Mouse (Mus musculus) ES-E14 (cell line): ENCODE results near the gene Smarcd3. TPM values are rescaled to one million over a fixed set of nuclear protein-coding genes. Genes with fewer than 3 reads are reported as not detected.

Experiments
- DNase-seq: peaks from one replicate; pipeline ENCODE4 v3.0.0-alpha.2; 2013; ENCODE audit warnings: low read depth, low spot score
- H3K27ac ChIP-seq: 2 replicates; pipeline ENCODE4 v1.5.1; 2012; ENCODE audit warnings: low read depth, mild to moderate bottlenecking, low read length, moderate library complexity, mixed read lengths; ENCODE audit not compliant: poor library complexity, insufficient read depth, severe bottlenecking
- H3K36me3 ChIP-seq: 2 replicates; pipeline ENCODE4 v1.6.1; 2012; ENCODE audit warnings: mild to moderate bottlenecking, low read length, moderate library complexity, mixed read lengths; ENCODE audit not compliant: control insufficient read depth, poor library complexity, insufficient read depth, severe bottlenecking
- H3K4me1 ChIP-seq, 2 experiments: fragments of 150-350 bp in 1 of 2; sonication (generic) in 1 of 2; 2 replicates each; pipeline ENCODE4 v1.6.1; 2012; ENCODE audit warnings: low read length in 2 of 2, mild to moderate bottlenecking in 1 of 2, mixed read lengths in 1 of 2; ENCODE audit not compliant: control insufficient read depth in 2 of 2, insufficient read depth in 2 of 2, poor library complexity in 1 of 2
- H3K4me3 ChIP-seq, 2 experiments: fragments of 150-350 bp in 1 of 2; sonication (generic) in 1 of 2; 2 replicates each; pipeline ENCODE4 v1.5.1; 2012; ENCODE audit warnings: low read length in 2 of 2, low read depth in 1 of 2, mild to moderate bottlenecking in 1 of 2, mixed read lengths in 1 of 2; ENCODE audit not compliant: insufficient read depth in 1 of 2, poor library complexity in 1 of 2, severe bottlenecking in 1 of 2
- H3K9ac ChIP-seq: 2 replicates; pipeline ENCODE4 v1.6.1; 2012; ENCODE audit warnings: low read depth, mild to moderate bottlenecking, low read length, mixed read lengths; ENCODE audit not compliant: poor library complexity, insufficient read depth, severe bottlenecking
- H3K9me3 ChIP-seq: fragments of 150-350 bp; sonication (generic); 2 replicates; pipeline ENCODE4 v1.6.1; 2012; ENCODE audit warnings: low read depth, mild to moderate bottlenecking, low read length; ENCODE audit not compliant: control insufficient read depth, insufficient read depth
- CHD2 ChIP-seq: IDR thresholded peaks from 2 replicates; pipeline ENCODE4 v1.6.1; 2014; ENCODE audit warnings: mild to moderate bottlenecking, low read depth, low read length, inconsistent platforms
- HCFC1 ChIP-seq: IDR thresholded peaks from 2 replicates; pipeline ENCODE4 v1.6.1; 2012; ENCODE audit warnings: low read length, inconsistent platforms, borderline replicate concordance; ENCODE audit not compliant: insufficient read depth
- MAFK ChIP-seq: IDR thresholded peaks from 2 replicates; pipeline ENCODE4 v1.6.1; 2014; ENCODE audit warnings: mild to moderate bottlenecking, low read depth, low read length, inconsistent platforms; ENCODE audit not compliant: insufficient read depth
- ZC3H11A ChIP-seq: IDR thresholded peaks from 2 replicates; pipeline ENCODE4 v1.6.1; 2012; ENCODE audit warnings: low read depth, mild to moderate bottlenecking, inconsistent platforms, low read length, borderline replicate concordance
- ZNF384 ChIP-seq: IDR thresholded peaks from 2 replicates; pipeline ENCODE4 v1.6.1; 2012; ENCODE audit warnings: low read depth, low read length, inconsistent platforms
- in situ Hi-C, 2 experiments: fragments of 600-800 bp; cut with MboI; formaldehyde crosslinking; loops; one replicate each; pipeline ENCODE4 v1.15.1; 2025; ENCODE audit warnings: low sequenced_read_pairs in 2 of 2, inconsistent platforms in 1 of 2; ENCODE audit not compliant: unreplicated experiment in 2 of 2
- total RNA-seq: library from RNA; depleted of rRNA; stranded (reverse); fragments of 300-350 nt; gene quantifications from 2 replicates; pipeline ENCODE4 v1.2.3, GENCODE M21; 2012

Gene Smarcd3
- total RNA-seq, 1 experiment, result 4.9 TPM

DNA sequence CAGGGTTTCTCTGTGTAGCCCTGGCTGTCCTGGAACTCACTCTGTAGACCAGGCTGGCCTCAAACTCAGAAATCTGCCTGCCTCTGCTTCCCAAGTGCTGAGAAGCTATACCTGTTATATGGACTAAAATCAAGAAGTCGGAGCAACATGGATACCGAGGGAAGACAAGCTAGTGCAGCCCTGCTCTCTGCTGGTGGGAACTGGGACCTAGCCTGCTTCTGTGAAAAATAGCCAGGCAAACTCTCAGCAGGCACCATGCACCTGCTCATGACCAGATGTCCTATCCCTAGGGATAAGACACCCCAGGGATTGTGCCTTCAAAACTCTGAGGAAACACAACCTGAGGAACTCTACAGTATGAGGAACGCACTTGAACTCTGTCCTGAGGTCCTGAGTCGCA is 12.8 kb upstream of the Smarcd3 start:
- H3K9me3 ChIP-seq, result no peaks in the 10 kb centered on the region
- H3K4me3 ChIP-seq, result no peak overlapping the region
- TF ChIP-seq ZC3H11A (no peak), MAFK (no peak), CHD2 (no peak), ZNF384 (no peak), HCFC1 (no peak)
- H3K36me3 ChIP-seq, result no peaks in the 10 kb centered on the region
- H3K4me1 ChIP-seq, result peaks cover 0 to 19% of the 10 kb centered on the region in 2 experiments; a peak in 1 of 4 replicates
- H3K9ac ChIP-seq, result no peak overlapping the region
- H3K27ac ChIP-seq, result no peak overlapping the region
- DNase-seq, result no peak
- in situ Hi-C loops, result no loop called here

GRCm38 (mm10) chr5:24635526-24636141 is 11.4 kb upstream of the Smarcd3 start:
- peaks cover 0 to 19% of the 10 kb centered on the region in 2 experiments; a peak in 1 of 4 replicates for H3K4me1 ChIP-seq
- H3K9ac ChIP-seq, result no peak overlapping the region
- no peak overlapping the region; the same call in 1 of the 2 replicates for H3K27ac ChIP-seq
- no peaks in the 10 kb centered on the region for H3K9me3 ChIP-seq
- TF ChIP-seq CHD2 (no peak), MAFK (no peak), ZC3H11A (no peak), HCFC1 (no peak), ZNF384 (no peak)
- H3K36me3 ChIP-seq, result no peaks in the 10 kb centered on the region
- no peak overlapping the region for H3K4me3 ChIP-seq
- in situ Hi-C loops, result no loop called here
- no peak for DNase-seq

- H3K27ac ChIP-seq, result no peak overlapping the region
- in situ Hi-C loops, result no loop called here
- peaks cover 0 to 19% of the 10 kb centered on the region in 2 experiments; a peak in 1 of 4 replicates for H3K4me1 ChIP-seq
- DNase-seq, result no peak
- no peak overlapping the region for H3K9ac ChIP-seq
- no peak overlapping the region for H3K4me3 ChIP-seq
- H3K9me3 ChIP-seq, result no peaks in the 10 kb centered on the region
- H3K36me3 ChIP-seq, result no peaks in the 10 kb centered on the region
- TF ChIP-seq CHD2, result no peak
- no peak for TF ChIP-seq ZNF384
Measured at GRCm38 (mm10) chr5:24635093-24635492, 10.9 kb upstream of the Smarcd3 start.

DNA sequence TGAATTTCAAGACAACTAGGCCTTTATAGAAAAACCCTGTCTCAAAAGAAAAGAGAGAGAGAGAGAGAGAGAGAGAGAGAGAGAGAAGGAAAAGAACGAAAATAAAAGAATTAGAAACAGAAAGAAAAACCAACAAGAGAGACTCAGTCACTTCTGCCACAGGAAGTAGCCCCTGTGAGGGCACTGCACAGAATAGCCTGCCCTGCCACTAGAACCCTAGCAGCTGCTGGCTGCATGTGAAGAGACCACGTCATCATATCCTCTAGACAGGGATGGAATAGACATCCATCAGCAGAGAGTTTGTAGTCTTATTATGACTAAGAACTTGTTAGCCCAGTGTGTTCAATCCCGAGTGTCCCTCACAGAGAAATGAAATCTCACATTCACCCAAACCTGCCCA is 5.5 kb upstream of the Smarcd3 start:
- DNase-seq, result no peak
- no peaks in the 10 kb centered on the region for H3K36me3 ChIP-seq

GRCm38 (mm10) chr5:24624822-24625120 is 560 bp upstream of the Smarcd3 start:
- DNase-seq, result no peak
- Histone ChIP-seq H3K4me1 (peaks cover 2 to 16% of the 10 kb centered on the region in 2 experiments; a peak in 1 of 4 replicates), H3K27ac (no peak overlapping the region), H3K9me3 (no peaks in the 10 kb centered on the region), H3K9ac (no peak overlapping the region), H3K36me3 (no peaks in the 10 kb centered on the region), H3K4me3 (no peak overlapping the region)
- in situ Hi-C loops, result no loop called here
- TF ChIP-seq ZNF384 (no peak), ZC3H11A (no peak), MAFK (no peak), HCFC1 (no peak), CHD2 (no peak)

More for the DNA sequence above, 5.5 kb upstream of the Smarcd3 start:
- in situ Hi-C loops, result no loop called here
- Histone ChIP-seq H3K9me3 (no peaks in the 10 kb centered on the region), H3K4me1 (peaks cover 2 to 13% of the 10 kb centered on the region in 2 experiments; a peak in 1 of 4 replicates), H3K4me3 (no peak overlapping the region), H3K9ac (no peak overlapping the region), H3K27ac (no peak overlapping the region)
- TF ChIP-seq ZC3H11A (no peak), ZNF384 (no peak), MAFK (no peak), HCFC1 (no peak), CHD2 (no peak)
